Mouse (Mus musculus) right cerebral cortex, adult 2 months (tissue): ENCODE results near the gene Gatad1.
A peak's percentile ranks its signal among the peaks of the same experiment; 100 is the strongest.
"Not testable (repeated sequence)": the region's sequence is repeated elsewhere in the genome, so short reads cannot be mapped to it uniquely, and the experiment has no call there.

Source experiments
- DNase-seq, 2 experiments: peaks; one replicate each; pipeline ENCODE4 v3.0.0; 2021 to 2022; ENCODE audit warnings: low spot score in 2 of 2

Gatad1 gene

DNA sequence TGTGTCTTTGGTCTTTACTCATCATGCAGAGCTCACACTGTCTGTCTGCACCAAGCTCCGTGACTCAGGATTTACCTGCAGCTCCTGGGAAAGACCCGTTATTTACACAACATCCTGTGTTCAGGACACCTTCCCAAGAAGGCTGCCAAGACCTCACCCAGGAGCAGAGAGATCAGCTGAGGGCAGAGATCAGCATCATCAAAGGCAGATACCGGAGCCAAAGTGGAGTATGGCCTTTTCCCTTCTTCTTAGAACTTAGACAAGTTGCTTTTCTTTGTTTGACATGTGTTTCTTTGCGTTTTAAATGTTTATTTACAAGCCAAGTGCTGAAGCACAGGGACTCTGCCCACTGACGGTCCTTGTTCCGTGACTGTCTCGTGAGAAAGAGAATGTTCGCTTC, 21.7 kb downstream of the Gatad1 start:
- no peak for DNase-seq

DNA sequence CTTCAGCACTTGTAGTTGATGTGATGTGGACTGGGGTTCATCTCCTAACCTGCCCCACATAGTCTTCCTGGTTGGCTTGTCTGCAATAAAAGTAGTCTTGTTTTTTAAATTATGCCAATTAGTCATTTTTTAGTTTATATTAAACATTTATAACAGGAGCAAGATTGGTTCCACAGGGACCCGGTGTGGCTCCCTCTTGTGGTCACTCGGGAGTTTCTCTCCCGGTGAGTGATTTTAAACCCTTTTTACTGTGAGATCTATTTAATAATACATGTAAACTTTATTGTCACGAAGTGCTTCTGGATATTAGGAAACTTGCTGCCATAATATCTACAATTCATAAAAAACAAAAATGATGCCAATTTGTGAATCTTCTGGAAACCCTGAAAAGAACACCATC, 23.0 kb downstream of the Gatad1 start:
- DNase-seq, result no peak

DNA sequence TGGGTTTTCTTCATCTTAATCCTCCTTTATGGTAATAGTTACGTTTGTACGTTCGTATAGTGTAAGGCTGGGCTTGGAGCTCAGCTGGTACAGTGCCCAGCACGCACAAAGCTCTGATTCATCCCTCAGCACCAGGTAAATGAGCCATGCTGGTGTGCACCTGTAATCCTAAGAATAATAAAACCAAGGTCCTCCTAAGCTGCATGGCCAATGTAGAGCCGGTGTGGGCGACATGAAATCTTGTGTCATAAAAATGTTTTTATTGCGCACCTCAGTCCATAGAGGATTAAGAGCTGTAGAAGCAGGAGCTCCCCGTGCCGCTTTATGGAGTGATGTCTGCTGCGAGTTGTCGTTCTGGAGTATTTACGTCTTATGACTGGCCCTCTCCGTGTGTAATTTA, 23.7 kb downstream of the Gatad1 start:
- DNase-seq, result no peak

DNA sequence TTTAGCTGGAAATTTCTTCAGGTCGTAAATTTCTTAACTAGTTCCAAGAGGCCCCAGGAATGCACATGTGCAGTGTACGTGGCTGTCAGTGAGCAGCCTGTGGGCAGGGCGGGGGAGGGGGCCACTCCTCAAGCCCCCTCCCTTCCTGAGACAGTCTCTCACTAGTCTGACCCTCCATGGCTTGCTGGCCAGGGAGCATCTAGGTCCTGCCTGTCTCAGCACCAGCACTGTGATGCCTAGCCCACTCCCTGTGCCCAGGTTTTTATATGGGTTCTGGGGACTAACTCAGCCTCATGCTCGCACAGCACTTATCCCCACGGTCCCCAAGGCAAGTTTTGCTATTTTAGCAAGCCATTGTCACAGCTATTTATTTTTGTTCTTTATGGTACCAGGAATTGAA, 24.7 kb downstream of the Gatad1 start:
- no peak for DNase-seq

DNA sequence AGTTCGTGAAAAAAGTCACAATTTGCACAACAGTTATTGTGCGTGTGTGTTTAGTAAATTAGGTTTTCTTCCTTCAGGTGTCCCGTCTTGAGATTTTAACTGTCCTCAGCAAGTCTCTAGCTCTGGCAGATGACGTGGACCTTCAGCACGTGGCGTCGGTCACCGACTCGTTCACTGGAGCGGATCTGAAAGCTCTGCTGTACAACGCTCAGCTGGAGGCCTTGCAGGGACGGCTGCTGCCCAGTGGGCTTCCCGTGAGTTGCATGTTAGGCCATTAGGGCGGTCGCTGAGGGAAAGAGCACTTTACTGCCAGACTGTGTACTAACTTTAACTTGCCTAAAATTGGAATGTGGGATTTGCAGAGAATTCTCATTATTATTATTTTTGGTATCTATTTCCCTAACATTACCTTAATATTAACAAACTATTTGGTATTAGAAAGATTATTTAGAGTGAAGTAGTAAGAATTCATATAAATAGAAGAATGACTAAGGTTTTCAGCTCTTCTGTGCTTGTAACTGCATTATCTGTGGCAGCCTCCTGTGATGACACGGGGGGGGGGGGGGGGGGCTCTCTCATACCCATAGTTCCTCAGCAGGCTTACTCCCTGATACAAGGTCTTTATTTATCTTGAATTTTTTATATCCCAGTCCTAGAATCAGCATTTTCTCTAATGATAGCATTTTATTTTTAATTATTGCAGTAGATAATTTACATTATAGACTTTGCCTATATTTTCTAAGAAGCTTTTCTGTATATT, 25.3 kb downstream of the Gatad1 start:
- DNase-seq, result no peak

DNA sequence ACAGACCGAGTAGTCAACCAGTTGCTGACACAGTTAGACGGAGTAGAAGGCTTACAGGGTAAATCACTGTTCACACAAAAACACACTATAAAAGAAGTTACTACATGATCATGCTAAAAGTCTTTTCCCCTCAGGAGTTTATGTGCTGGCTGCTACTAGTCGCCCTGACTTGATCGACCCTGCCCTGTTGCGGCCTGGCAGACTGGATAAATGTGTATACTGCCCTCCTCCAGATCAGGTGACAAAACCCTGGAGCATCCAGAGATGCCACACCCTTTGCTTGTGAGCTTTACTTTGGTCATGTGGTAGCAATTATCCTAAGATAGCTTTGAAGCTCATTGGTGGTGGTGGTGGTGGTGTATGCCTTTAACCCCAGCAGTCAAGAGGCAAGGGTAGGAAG, 26.9 kb downstream of the Gatad1 start:
- DNase-seq, result no peak

DNA sequence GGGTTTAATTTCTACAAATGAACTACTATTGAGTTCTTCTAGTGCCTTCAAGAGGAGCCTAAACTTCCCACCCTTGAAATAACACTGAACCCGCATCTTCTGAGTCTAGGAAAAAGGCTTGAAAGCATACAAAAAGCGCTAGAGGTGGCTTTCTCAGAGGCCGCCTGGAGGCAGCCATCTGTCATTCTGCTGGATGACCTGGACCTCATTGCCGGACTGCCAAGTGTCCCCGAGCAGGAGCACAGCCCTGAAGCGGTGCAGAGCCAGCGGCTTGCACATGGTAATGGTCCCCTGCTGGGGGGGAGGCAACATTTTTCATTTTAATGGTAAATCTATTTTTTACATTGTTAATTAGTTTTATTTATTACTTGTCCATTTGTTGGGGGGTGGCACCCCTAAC, 36.5 kb downstream of the Gatad1 start:
- no peak for DNase-seq

DNA sequence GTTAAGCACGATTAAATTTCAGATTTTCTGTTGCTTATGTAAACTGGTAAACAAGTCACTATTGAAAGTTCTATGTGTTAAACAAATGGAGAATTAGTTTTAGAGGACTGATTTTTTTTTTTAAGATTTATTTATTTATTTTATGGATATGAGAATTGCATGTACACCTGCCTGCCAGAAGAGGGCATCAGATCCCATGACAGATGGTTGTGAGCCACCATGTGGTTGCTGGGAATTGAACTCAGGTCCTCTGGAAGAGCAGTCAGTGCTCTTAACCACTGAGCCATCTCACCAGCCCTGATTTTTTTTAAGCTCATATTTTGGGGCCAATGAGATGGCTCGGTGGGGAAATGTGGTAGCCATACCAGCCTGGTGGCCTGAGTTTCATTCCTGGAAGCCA, 45.1 kb downstream of the Gatad1 start:
- DNase-seq, result not testable (repeated sequence)

DNA sequence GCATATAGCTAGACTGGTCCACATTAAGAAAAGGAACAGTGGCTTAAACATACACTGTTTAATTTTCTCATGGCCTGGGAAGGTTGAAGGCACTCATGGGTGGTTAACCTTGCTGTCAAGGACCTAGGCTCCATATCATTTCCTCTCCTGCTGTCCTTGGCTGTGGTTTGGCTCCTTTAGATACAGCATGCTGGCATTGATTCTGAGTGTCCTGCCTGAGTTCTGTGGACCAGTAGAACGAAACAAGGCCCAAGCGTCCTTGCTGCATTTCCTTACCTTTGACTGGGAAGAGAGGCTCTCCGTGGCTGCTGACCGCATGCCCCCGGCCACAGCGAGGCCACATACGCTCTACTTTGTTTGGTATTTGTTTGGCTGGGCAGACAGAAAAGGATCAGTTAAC, 47.7 kb downstream of the Gatad1 start:
- no peak for DNase-seq

DNA sequence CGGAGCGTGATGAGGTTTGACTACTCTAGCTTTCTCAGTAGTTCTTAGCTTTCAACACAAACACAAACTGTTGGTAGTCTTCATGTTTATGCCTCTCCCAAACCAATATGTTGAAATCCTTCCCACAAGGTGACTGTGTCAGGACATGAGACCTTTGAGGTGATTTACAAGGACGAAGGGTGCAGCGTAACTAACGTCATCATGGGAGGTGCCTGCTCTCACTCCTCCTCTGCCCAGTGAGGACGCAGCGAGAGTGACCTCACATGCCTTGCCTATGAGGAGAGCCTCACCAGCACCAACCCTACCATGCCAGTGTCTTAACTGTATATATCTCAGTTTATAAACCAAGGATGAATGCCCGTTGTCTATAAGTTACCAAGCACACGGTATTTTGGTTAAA, 49.9 kb downstream of the Gatad1 start:
- DNase-seq, result no peak

DNA sequence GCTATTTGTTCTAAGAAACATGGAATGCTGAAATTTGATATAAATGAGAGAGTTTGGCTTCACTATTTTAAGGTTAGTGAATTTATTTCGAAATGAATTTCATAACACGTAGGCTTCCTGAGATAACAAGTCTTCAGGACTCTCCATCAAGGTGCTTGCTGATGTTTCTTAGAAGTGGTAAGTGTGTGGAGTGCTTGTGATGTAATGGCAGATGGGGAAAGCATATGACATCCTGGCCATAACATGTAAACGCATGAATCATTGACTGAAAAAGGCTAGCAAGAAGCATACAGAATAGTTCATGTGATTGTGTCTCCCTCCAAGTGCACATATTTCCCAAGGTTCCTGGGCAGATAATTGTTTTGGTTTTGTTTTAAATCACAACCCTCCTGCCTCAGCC, 56.2 kb downstream of the Gatad1 start:
- DNase-seq, result no peak

DNA sequence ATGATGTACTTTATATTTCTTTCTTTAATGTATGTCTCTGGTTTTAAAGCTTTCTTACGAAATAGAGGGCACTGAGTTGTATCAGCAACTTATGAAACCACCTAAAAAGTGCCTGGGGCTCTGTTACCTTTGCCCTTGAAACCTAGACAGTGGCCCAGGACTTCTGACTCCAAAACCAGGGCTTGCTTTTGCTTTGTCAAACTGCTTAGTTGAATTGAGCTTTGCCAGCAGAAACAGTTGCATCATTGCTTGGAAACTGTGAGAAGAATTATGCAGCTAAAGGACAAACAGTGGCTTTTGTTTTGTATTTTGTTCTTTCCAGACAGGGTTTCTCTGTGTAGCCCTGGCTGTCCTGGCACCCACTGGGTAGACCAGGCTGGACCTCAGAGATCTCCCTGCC, 56.7 kb downstream of the Gatad1 start:
- no peak for DNase-seq

DNA sequence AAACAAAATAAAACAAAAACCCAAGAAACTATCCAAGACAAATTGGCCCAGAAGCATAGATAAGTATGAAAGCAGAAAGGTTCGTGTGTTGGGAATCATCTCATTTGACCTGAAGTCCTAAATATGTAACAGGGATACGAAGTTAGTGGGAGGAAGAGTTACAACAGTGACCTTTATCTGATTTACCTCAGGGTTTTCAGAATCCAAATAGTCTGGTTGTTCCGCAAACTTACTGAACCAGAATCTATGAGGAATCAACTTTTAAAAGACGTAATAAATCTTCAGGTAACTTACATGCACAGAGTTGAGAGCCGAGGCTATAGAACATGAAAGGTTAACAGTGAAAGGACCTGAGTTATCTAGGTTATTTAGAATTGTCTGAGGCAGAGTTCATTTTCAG, 58.2 kb downstream of the Gatad1 start:
- no peak for DNase-seq

DNA sequence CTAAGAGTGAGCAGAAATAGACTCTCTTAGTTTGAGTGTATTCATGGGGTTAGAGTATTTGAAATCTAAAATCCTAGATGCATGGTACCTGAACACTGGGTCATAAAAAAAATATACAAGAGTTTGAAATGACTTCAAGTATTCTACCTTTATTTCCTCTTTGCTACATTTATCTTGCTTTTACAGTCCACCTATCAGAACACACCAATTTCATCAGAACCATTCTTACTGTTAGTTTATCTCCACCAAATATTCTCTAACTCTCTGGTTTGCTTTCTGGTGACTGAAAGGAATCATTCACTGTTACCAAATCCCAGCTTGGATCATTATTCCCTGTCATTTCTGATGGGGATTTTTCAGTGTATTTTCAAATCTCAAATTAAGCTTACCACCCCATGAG, 59.8 kb downstream of the Gatad1 start:
- no peak for DNase-seq

DNA sequence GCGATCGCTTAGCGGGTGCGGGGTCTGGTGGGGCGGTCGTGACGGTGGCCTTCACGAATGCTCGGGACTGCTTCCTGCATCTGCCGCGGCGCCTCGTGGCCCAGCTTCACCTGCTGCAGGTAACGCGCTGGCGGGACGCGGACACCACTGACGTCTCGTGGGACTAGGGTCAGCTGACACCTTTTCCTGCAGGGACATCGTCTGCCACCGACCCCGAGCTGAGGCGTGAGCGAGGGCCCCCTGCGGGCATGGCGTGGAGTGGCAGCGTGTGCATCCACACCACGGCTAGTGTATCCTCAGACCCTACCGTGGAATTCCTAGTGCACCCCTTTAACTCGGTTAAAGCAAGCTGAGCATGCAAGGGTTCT, 60.6 kb downstream of the Gatad1 start, which contains the start of gene Rbm48:
Gene Rbm48, minus strand, starts transcription at position 187 of the 368 bp plus-strand sequence.
- peak; percentile 80 to 81 for DNase-seq

DNA sequence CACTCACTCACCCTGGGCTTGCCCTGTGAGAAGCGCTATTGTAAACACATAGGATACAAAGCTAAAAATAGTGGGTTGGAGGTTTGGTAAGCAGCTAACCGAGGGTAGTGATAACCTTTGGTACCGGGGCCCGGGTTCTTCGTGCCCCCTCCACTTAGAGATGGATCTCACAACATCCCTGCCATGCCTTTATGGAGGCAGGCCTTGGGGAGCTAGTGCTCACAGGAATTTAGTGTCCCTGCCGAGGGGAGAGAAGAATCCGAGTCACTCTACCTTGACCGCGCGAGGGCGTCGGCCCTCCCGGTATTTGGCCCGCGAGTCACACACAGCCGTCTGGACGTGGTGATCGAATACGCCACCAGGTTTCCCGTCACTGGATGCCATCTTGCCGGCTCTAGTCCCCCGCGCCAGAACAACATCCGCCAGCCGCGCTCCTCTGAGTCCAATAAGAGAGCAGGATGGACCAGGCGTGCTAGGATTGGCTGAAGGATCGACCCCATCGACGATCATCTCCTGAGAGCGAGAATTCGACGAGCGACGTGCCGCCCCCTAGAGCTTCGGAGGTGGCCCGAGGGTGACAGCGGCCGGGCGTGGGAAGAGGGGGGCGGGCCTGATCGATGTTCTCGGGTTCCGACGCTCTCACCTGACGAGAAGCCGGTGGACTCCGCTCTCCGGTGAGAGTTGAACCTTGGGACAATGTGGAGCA, 61.1 kb downstream of the Gatad1 start, which contains the start of gene Pex1:
Gene Pex1, plus strand, starts transcription at position 374 of the 706 bp plus-strand sequence.
- peak; percentile 97 for DNase-seq
